Mouse (Mus musculus): ENCODE data around the gene Bsn.
"Not testable (repeated sequence)": the region's sequence is repeated elsewhere in the genome, so short reads cannot be mapped to it uniquely, and the experiment has no call there.

Bsn gene

DNA sequence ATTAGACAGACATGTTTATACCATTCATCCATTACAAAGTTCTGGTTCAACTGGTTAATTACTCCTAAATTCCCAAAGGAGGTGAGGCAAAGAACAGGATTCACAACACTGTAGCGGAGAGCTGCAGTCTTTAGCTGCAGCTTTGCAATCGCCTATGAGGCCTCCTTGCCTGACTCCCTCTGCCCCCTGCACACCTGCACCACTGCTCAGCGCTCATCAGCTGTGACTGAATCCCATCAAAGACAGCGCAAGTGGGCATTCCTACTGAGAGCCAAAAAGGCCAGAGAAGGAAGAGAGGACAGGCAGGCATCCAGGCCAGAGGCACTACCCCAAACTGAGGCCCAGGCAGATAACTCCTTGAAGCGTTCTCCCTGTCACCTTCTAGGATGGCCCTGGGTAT, 42.6 kb downstream of the Bsn start:
- H3K27me3 ChIP-seq (ENCODE audit: control insufficient read depth, insufficient read depth, low read length, poor library complexity, severe bottlenecking) = no peaks in the 10 kb centered on the region
- H3K36me3 ChIP-seq (ENCODE audit: control insufficient read depth, insufficient read depth, low read length, poor library complexity, severe bottlenecking) = no peaks in the 10 kb centered on the region
- no peak for DNase-seq (ENCODE audit: low read depth, low spot score)

DNA sequence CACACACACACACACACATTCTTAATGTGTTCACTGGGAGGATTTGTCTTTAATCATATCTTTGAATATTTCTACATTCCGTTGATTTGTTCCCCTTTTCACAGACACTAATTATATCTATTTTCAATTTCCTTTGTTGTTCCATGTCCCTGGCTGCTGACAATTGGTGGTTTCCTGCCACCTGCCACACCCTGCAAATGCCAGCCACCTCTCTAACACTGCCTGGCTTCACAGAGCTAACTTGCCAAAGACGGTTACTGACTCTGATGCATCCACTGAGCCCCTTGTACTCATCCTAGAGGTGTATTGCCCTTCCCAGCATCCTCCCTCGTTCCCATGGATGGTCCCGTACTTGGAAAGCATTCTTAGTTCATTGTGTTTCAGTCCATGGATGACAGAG, 43.7 kb downstream of the Bsn start:
- no peaks in the 10 kb centered on the region for H3K27me3 ChIP-seq (ENCODE audit: control insufficient read depth, insufficient read depth, low read length, poor library complexity, severe bottlenecking)
- DNase-seq (ENCODE audit: low read depth, low spot score) = peak; percentile 36
- H3K36me3 ChIP-seq (ENCODE audit: control insufficient read depth, insufficient read depth, low read length, poor library complexity, severe bottlenecking) = no peaks in the 10 kb centered on the region

DNA sequence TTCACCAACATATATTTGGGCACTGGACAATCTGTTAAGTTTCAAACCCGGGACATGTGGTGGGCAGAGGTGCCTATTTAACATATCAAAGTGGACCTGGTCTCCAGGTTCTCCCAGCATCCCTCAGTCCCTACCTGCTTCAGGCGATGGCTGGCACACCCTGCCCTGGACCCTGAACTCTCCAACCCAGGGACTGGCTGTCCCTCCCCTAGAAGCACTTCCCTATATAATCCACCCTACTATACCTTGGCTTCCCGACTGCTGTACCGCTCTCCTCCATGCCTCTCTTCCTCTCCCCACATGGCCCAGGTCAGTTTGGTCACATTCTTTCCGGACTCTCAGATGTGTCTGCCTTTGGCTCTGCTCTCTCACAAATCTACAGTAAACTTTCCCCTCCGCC, 44.4 kb downstream of the Bsn start:
- DNase-seq (ENCODE audit: low read depth, low spot score) = no peak
- H3K27me3 ChIP-seq (ENCODE audit: control insufficient read depth, insufficient read depth, low read length, poor library complexity, severe bottlenecking) = no peaks in the 10 kb centered on the region
- H3K36me3 ChIP-seq (ENCODE audit: control insufficient read depth, insufficient read depth, low read length, poor library complexity, severe bottlenecking) = no peaks in the 10 kb centered on the region

DNA sequence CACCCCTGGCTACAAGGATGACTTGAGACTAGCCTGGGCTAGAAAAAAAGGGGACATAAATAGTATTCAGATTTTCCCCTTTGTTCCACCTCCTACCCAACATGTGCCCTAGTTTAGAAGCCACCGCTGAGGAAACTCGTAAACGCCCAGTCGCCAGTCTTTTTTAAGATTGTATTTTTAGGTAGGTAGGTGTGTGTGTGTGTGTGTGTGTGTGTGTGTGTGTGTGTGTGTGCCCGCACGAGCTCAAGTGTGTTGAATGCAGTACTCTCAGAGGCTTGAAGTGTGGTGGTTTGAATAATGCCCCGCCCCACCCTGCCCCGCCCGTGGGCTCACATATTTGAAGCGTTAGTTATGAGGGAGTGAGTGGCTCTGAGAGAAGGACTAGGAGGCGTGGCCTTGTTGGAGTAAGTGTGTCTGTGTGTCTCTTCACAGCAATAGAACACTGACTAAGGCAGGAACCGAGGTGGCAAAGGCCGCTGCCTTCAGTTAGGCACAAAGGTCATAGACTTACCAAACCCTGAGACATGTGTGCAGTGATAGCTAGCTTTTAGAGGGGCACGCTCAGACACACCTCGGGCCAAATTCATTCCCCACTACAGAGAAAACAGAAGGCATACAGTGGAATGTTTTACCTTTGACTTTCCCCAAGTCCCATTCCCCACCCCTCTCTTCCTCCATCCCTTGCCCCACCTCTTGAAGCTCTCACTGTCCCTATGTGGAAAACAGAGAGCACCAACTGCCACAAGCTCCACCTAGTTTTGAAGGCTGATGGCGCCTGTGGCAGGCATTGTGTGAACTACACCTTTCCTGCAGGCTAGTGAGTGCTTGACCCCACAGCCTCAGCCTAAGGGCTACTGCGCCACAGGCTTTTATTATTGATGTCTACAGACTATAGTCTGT, 45.6 kb downstream of the Bsn start:
- H3K27me3 ChIP-seq (ENCODE audit: control insufficient read depth, insufficient read depth, low read length, poor library complexity, severe bottlenecking) = no peaks in the 10 kb centered on the region
- no peaks in the 10 kb centered on the region for H3K36me3 ChIP-seq (ENCODE audit: control insufficient read depth, insufficient read depth, low read length, poor library complexity, severe bottlenecking)
- DNase-seq (ENCODE audit: low read depth, low spot score) = no peak

DNA sequence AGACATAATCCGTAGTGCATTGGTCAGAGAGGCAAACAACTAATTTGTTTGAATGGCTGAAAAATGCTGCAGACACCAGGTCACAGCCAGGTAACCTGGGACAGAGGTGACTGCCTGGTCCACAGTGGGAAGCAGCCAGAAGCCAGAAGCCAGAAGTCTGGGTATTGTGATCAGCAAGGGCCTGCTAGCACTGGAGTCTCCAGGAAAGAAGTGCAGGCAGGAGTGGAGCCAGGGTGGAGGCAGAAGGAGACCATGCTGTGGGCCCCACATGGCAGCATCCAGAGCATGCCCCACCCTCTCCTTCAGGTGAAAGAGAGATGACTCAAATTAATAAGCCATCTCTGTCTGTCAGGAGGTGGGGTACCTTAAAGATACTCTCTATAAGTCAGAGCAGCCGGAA, 46.7 kb downstream of the Bsn start:
- no peak for DNase-seq (ENCODE audit: low read depth, low spot score)
- Histone ChIP-seq H3K36me3 (ENCODE audit: control insufficient read depth, insufficient read depth, low read length, poor library complexity, severe bottlenecking) (no peaks in the 10 kb centered on the region), H3K27me3 (ENCODE audit: control insufficient read depth, insufficient read depth, low read length, poor library complexity, severe bottlenecking) (no peaks in the 10 kb centered on the region)

DNA sequence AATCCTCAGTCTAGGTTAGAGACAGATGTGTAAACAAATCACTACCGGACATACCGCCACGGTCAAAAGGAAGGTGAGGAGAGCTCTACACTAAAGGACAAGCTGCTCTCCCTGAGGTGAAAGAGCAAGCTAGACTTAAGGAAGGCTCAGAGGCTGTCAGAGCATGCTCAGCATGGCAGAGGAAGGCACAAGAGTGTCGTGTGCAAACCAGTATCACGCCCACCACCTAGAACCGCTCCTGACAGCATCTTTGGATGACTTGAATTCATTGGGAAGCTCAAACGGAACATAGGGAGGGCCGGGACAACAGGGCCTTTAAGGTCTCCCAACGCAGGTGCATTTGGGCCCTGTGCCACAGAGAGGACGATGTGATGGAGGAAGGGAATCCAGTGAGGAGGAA, 48.8 kb downstream of the Bsn start:
- H3K36me3 ChIP-seq (ENCODE audit: control insufficient read depth, insufficient read depth, low read length, poor library complexity, severe bottlenecking) = no peaks in the 10 kb centered on the region

DNA sequence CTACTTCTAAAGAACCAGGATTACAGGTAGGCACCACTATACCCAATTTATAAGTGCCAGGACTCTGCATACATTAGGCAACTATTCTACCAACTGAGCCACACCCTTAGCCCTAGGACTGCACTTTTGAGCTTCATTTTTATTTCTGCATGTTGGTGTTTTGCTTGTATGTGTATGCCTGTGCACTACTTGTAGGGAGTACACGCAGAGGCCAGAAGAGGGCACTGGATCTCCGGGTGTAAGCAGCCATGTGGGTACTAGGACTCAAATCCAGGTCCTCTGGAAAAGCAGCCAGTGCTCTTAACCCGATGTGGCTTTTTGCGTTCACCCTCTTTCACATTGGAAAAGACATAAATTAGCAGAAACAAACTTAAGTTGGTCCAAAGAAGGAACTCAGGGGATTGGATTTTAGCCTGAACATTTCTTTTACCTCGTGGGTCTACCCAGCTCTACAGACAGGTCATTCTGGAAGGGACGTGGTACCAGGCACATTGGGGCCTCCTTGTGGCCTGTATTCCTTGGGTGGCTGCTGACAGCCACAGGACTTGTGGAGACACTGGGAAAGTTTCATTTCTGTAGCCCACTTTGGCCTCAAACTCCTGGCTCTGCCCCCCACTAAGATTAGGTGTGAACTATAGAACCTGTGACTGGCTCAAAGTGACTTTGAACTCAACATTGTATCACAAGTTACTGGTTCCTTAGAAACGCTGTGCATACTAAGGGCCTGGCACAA, 50.1 kb downstream of the Bsn start:
- Histone ChIP-seq H3K27me3 (ENCODE audit: control insufficient read depth, insufficient read depth, low read length, poor library complexity, severe bottlenecking) (no peaks in the 10 kb centered on the region), H3K36me3 (ENCODE audit: control insufficient read depth, insufficient read depth, low read length, poor library complexity, severe bottlenecking) (no peaks in the 10 kb centered on the region)
- DNase-seq (ENCODE audit: low read depth, low spot score) = no peak

More for the DNA sequence above, 48.8 kb downstream of the Bsn start:
- no peak for DNase-seq (ENCODE audit: low read depth, low spot score)
- H3K27me3 ChIP-seq (ENCODE audit: control insufficient read depth, insufficient read depth, low read length, poor library complexity, severe bottlenecking) = no peaks in the 10 kb centered on the region

DNA sequence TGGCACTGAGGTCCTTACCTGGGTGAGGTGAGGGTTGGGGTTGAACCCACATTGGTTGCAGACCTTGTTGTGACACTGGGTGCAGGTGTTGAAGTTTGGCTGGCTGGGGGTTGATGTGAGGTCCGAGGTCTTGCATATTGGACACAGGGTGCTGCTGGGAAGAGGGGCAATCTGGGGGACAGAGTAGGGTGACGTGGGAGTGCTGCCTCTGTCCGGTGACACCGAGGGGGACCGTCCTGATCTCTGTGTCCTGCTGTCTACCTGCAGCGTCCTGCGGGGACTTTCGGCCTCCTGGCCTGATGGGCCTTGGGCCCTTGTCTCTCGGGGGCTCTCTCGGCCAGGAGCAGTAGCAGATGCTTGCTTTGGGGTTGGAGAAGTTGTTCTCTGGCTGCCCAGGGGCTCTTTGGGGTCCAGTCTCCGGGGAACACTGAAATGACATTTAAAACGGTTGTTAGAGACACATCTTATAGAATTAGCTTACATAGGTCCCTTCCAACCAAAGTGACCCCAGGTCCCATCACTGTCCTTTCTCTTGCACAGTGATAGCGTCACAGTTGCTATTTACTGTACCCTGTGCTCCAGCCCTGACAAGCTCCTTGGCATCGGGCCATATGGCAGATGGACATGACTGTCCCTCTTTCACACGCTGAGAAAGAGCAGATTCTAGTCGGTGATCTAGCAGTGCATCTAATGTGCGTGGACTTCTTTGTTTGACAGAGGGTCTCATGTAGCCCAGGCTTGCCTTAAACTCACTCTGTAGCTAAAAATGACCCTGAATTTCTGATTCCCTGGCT, 50.8 kb downstream of the Bsn start:
- no peaks in the 10 kb centered on the region for H3K36me3 ChIP-seq (ENCODE audit: control insufficient read depth, insufficient read depth, low read length, poor library complexity, severe bottlenecking)
- DNase-seq (ENCODE audit: low read depth, low spot score) = no peak
- no peaks in the 10 kb centered on the region for H3K27me3 ChIP-seq (ENCODE audit: control insufficient read depth, insufficient read depth, low read length, poor library complexity, severe bottlenecking)

DNA sequence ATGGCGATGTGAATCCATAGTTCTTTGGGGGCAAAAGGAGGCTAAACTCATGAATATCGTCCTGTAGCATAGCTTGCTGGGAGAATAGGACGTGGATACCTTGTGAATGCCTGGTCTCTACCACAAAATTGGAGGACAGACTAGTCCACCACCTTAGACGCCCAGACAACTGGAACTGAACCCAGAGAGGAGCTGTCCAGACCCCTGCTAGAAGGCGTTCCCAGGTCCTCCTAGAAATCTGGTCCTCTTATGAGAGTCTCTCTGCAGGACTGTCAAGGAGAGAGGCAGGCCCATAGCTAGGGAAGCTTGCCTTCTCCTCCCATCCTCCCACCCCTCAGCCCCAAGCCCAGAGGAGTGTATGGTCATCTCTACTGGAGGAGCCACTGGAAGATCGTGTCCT, 52.1 kb downstream of the Bsn start:
- no peaks in the 10 kb centered on the region for H3K27me3 ChIP-seq (ENCODE audit: control insufficient read depth, insufficient read depth, low read length, poor library complexity, severe bottlenecking)
- no peak for DNase-seq (ENCODE audit: low read depth, low spot score)
- no peaks in the 10 kb centered on the region for H3K36me3 ChIP-seq (ENCODE audit: control insufficient read depth, insufficient read depth, low read length, poor library complexity, severe bottlenecking)

DNA sequence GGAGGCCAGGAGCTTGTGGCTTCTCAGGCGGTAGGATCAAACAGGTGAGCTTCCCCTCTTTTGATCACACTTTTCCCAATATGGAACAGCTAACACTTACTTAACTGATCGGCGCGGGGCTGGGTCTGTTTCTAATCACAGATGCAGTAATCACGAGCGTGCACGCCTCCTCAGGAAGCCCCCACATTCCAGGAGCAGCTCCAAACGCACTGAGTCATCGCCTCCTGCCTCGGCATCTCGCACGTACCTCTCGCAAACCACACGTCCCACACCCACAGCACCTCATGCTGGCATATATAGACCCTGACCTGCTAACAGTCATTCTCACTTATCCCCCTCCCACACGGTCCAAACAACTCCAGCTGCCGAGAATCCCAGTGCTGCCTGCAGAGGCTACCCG, 52.7 kb downstream of the Bsn start:
- DNase-seq (ENCODE audit: low read depth, low spot score) = no peak

DNA sequence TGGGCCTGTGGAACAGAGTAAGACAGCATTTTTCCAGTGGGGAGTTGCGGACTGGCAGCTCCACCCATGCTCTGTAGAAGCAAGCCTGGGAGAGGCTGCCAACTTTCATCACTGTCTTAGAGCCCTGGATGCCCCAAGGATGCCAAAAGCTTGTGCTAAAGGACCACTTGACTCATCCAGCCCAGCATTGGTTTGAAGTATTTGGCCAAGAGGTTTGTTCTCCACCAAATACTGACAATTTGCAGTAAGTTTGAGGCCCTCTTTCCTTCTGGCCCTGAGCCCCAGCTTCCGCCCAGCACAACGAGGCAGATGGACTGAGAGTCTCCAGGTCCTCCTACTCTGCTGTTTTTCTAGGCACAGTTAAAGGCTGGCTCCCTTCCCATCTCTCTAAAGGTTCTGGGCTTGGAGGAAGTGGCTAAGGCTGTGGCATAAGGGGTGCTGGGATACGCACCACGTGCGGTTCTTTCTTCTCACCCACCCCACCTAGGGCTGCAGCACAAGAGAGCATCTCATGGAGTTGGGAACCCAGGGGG, 53.2 kb downstream of the Bsn start:
- Histone ChIP-seq H3K27me3 (ENCODE audit: control insufficient read depth, insufficient read depth, low read length, poor library complexity, severe bottlenecking) (no peaks in the 10 kb centered on the region), H3K36me3 (ENCODE audit: control insufficient read depth, insufficient read depth, low read length, poor library complexity, severe bottlenecking) (no peaks in the 10 kb centered on the region)
- no peak for DNase-seq (ENCODE audit: low read depth, low spot score)

More for the DNA sequence above, 52.7 kb downstream of the Bsn start:
- no peaks in the 10 kb centered on the region for H3K27me3 ChIP-seq (ENCODE audit: control insufficient read depth, insufficient read depth, low read length, poor library complexity, severe bottlenecking)
- no peaks in the 10 kb centered on the region for H3K36me3 ChIP-seq (ENCODE audit: control insufficient read depth, insufficient read depth, low read length, poor library complexity, severe bottlenecking)

DNA sequence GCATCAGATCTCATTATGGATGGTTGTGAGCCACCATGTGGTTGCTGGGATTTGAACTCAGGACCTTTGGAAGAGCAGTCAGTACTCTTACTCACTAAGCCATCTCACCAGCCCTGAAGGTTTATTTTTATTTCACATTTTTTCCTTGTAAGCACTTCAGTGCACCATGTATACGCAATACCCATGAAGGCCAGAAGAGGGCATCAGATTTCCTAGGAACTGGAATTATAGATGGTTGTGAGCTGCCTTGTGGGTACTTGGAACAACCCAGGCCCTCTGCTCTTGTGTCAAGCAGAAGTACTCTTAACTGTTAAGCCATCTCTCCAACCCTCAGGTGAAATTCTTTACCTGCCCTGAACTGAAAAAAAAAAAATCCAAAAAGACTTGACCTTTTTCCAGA, 54.0 kb downstream of the Bsn start:
- no peaks in the 10 kb centered on the region for H3K27me3 ChIP-seq (ENCODE audit: control insufficient read depth, insufficient read depth, low read length, poor library complexity, severe bottlenecking)
- peak; percentile 73 for DNase-seq (ENCODE audit: low read depth, low spot score)
- H3K36me3 ChIP-seq (ENCODE audit: control insufficient read depth, insufficient read depth, low read length, poor library complexity, severe bottlenecking) = no peaks in the 10 kb centered on the region

DNA sequence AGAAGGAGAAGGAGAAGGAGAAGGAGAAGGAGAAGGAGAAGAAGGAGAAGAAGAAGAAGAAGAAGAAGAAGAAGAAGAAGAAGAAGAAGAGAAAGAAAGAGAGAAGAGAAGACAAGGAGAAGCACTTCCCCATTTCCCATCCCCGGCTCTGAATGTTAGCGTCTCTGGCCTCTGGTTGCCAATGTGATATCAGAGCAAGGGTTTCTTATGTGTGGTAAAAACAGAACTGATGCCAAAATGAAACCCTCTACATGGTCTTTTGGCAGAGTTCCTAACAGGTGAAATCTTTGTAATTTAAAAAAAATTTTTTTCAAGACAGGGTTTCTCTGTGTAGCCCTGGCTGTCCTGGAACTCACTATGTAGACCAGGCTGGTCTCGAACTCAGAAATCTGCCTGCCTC, 54.5 kb downstream of the Bsn start:
- H3K36me3 ChIP-seq (ENCODE audit: control insufficient read depth, insufficient read depth, low read length, poor library complexity, severe bottlenecking); H3K27me3 ChIP-seq (ENCODE audit: control insufficient read depth, insufficient read depth, low read length, poor library complexity, severe bottlenecking); DNase-seq (ENCODE audit: low read depth, low spot score): not testable (repeated sequence)

DNA sequence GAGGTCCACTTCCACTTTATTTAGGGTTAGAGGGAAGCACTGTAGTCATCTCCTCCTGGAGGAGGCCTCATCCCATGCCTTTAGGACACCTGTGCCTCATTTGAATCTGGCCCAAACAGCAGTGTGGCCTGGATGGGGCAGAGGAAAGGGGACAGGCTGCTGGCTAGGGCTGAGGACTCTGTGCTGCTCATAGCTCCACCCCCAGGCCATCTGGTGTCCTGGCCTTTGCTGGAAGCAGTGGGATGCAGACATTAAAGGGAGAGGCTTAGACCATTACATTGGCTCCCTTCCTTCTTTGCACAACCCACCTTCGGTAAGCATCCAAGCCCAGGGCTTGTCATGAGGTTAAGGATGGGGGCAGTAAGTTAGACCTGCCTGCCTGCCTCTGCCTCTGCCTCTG, 56.7 kb downstream of the Bsn start:
- Histone ChIP-seq H3K27me3 (ENCODE audit: control insufficient read depth, insufficient read depth, low read length, poor library complexity, severe bottlenecking) (no peaks in the 10 kb centered on the region), H3K36me3 (ENCODE audit: control insufficient read depth, insufficient read depth, low read length, poor library complexity, severe bottlenecking) (no peaks in the 10 kb centered on the region)
- no peak for DNase-seq (ENCODE audit: low read depth, low spot score)

Data from splenic B cell, adult 2 months (primary cell).